Mouse (Mus musculus): ENCODE measurements around the gene Olfr906.

GRCm38 (mm10) chr9:38512353-38512752 lies 25.5 kb downstream of the Olfr906 start:
- TF ChIP-seq CTCF (conservative IDR thresholded peaks at IDR 0.05; ENCODE audit: low read length) (no peak), NANOG (IDR thresholded peaks at IDR 0.05; ENCODE audit: borderline replicate concordance, low read length) (no peak)
